Mouse (Mus musculus) adrenal gland, adult 10 weeks (tissue): ENCODE results near the gene Aire. TPM values are rescaled to one million over a fixed set of nuclear protein-coding genes. Genes with fewer than 3 reads are reported as not detected.

Source experiments
- polyA plus RNA-seq: library from polyadenylated mRNA; stranded (reverse); fragments of 350-450 nt; fragmentation: Illumina TruSeq; extraction: RNeasy Lipid Tissue Mini Kit (QIAGEN cat#74804); gene quantifications from one replicate; pipeline ENCODE4 v1.2.3, GENCODE M21; 2014; ENCODE audit warnings: low read depth, low replicate concordance

The Aire gene
- polyA plus RNA-seq, result not detected

DNA sequence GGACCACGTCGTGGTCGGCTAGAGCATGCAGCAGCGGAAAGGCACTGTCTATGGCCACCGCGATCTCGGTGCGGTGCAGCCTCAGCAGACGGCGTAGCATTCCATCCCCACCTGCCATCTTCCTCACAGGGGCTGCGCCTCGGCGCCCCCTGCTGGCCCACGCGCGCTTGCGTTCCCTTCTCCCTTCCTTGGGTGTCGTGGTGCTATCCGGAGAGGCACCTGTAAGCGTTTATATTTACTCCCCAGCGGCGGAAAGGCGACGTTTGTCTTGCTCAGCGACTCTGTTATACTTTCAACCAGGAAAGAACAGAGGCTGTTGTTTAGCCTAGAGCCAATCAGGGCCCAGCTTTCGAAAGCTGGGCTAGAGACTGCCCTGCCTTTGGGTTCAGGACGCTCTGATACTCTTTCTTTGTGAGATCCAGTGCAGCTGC is at the start of gene Aire:
TSS of gene Aire (minus strand) at position 205 of the 431 bp plus-strand sequence.

GRCm38 (mm10) chr10:78069101-78070011 is 25.9 kb upstream of the Aire start, which contains the start of gene Icosl:
Icosl (plus strand) TSS chr10:78069302.

DNA sequence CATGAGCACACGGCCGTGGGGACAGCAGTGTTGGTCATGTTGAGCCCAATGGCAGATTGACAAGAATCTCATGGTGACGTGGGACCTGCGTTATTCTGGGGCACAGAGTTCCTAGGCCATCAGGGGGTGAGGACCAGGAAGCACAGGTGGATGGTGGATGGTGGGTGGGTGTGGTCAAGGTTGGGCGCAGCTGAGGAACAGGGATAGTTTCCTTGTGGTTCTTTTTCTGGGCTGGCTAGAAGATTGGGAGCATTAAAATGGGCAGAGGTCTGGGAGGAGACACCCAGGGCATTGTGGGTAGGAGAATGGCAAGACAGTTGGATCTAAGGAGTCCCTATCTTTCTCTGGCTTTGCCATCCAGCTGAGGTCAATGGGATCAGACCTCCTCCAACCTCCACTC is 1.8 kb downstream of the Aire start, which contains the start of gene Dnmt3l:
TSS of gene Dnmt3l (plus strand) at position 301 of the 400 bp plus-strand sequence.

DNA sequence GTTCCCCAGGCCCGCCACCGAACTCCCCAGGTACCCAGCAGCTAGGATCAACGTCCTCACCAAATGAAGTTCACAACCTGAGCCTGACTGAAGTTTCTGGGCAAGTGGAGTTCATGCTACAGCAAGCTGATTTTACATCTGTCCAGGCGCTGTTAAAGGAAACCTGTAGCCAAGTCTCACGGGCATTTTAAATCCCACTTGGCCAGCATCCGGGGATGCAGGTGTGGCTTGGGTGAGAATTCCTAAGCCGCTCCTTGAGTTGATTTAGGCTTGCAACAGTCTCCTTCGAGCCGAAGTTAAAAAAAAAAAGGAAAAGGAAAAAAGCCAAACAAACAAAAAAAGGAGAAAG is 33.5 kb downstream of the Aire start, which contains the start of gene Pfkl:
TSS of gene Pfkl (minus strand) at position 139 of the 349 bp plus-strand sequence.

Other genes with a start within 250 kb of the Aire start
- gene Gm9639, start 248.5 kb downstream of the Aire start, polyA plus RNA-seq, result not detected
- gene Gm19668, start 244.5 kb downstream of the Aire start, polyA plus RNA-seq, result not detected
- gene Gm9507, start 231.8 kb downstream of the Aire start, polyA plus RNA-seq, result not detected
- not detected for gene Gm2696, start 228.9 kb downstream of the Aire start, polyA plus RNA-seq
- gene Krtap10-4, start 216.5 kb downstream of the Aire start, polyA plus RNA-seq, result not detected
- gene Krtap10-10, start 207.7 kb downstream of the Aire start, polyA plus RNA-seq, result not detected
- gene Gm36176, start 196.8 kb downstream of the Aire start, polyA plus RNA-seq, result not detected
- gene Gm10318, start 190.8 kb downstream of the Aire start, polyA plus RNA-seq, result not detected
- not detected for gene Gm3285, start 181.6 kb downstream of the Aire start, polyA plus RNA-seq
- gene Lrrc3, start 141.1 kb downstream of the Aire start, polyA plus RNA-seq, result 1.7 TPM
- gene Trpm2, start 73.0 kb downstream of the Aire start, polyA plus RNA-seq, result not detected
- 1.6 TPM for gene 1810043G02Rik, start 65.1 kb downstream of the Aire start, polyA plus RNA-seq
- gene Pfkl, start 33.5 kb downstream of the Aire start, polyA plus RNA-seq, result 2.0 TPM
- gene Dnmt3l, start 1.7 kb downstream of the Aire start, polyA plus RNA-seq, result 39.4 TPM
- 9.6 TPM for gene Icosl, start 25.7 kb upstream of the Aire start, polyA plus RNA-seq
- gene D10Jhu81e, start 126.2 kb upstream of the Aire start, polyA plus RNA-seq, result 53.9 TPM
- 5.3 TPM for gene Pwp2, start 141.5 kb upstream of the Aire start, polyA plus RNA-seq
- gene Trappc10, start 201.0 kb upstream of the Aire start, polyA plus RNA-seq, result 17.6 TPM